Mouse (Mus musculus): Measurements from ENCODE around the gene D8Ertd738e. TPM values are rescaled to one million over a fixed set of nuclear protein-coding genes. Genes with fewer than 3 reads are reported as not detected.

Gene D8Ertd738e
- polyA plus RNA-seq, 1 experiment from 2014 or later = 266 TPM

DNA sequence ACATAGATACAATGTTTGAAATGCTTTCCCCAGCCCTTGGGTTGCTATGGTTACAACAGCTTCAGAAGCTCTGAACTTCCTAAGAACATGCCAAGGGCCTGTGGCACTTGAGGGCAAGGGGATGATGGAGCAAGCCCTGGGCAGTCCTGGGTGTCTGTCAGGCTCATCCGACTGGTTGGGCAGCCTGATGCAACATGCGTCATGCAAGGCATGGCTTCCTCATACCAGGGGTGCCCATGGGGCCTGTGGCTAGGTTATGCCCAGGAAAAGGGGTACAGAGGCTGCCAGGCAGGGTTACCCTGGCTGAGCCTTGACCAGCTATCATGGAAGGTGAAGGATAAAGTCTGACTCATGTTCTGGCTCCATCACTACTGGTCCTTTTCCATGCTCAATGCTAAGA, 16.5 kb downstream of the D8Ertd738e start:
- no peaks in the 10 kb centered on the region for H3K9me3 ChIP-seq (replicated peaks)
- no peaks in the 10 kb centered on the region for H3K27me3 ChIP-seq
- ATAC-seq (ENCODE audit: low FRiP score) = no peak
- H3K9ac ChIP-seq = no peak overlapping the region
- no peak overlapping the region for H3K4me2 ChIP-seq (replicated peaks)
- peaks cover 27% of the 10 kb centered on the region for H3K4me1 ChIP-seq
- no peak overlapping the region for H3K4me3 ChIP-seq
- H3K36me3 ChIP-seq = peaks cover 63% of the 10 kb centered on the region
- WGBS = 95% methylated on average over 2 of the region's 2 CpGs
- H3K27ac ChIP-seq = no peak overlapping the region

DNA sequence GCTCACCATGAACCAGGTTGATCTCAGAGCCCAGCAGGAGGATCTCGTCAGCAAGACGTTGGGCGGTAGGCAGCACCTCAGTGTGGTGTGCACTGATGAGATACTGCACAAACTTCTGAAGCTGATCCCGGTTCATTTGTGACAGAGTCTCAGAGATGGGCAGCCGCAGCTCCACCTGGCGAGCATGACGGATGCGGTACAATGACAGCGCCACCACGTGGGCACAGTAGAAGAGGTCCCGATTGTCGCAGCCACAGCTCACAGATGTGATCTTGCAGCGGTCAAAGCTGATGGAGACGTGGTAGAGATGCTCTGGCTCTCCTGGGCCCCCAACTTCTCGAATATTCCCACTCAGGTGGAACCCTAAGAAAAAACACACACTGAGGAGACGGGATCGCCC, 18.8 kb downstream of the D8Ertd738e start:
- no peaks in the 10 kb centered on the region for H3K9me3 ChIP-seq (replicated peaks)
- WGBS = 81% methylated on average over 17 of the region's 17 CpGs
- peaks cover 85% of the 10 kb centered on the region for H3K36me3 ChIP-seq
- no peak overlapping the region for H3K9ac ChIP-seq
- ATAC-seq (ENCODE audit: low FRiP score) = no peak
- no peaks in the 10 kb centered on the region for H3K27me3 ChIP-seq
- peaks cover 16% of the 10 kb centered on the region for H3K4me1 ChIP-seq
- no peak overlapping the region for H3K27ac ChIP-seq
- H3K4me3 ChIP-seq = no peak overlapping the region
- H3K4me2 ChIP-seq (replicated peaks) = no peak overlapping the region

DNA sequence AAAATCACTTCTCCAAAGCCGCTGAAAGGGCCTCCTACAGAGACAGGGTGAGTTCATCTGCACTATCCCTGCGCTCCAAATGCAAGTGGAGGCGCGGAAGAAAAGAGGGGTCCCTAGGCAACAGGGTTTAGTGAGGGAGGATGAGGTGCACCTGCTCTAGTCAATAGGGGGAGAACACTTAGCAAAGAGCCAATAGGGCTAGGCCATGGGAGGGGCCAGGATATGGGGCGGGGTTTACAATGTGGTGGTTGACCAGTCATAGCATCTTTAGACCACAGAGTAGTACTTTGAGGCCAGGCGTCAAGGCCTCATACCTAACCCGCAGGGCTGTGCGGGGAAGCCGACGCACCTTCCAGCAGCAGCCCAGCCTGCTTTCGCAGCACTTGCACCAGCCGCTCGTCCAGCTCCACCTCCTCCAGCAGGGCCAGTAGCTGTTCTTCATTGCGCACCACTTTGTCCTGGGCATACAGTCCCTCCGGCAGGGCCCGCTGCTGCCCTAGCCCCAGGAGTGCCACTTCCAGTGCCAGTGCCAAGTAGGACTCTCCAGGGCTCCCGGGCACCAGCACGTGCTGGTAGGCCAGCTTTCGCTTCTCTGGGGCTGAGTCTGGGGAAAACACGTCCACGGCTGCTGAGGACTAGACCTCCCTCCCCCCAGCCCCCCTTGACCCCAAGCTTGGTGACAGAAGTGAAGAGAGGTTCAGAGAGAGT, 26.0 kb downstream of the D8Ertd738e start:
- no peak overlapping the region for H3K4me2 ChIP-seq (replicated peaks)
- no peak for ATAC-seq (ENCODE audit: low FRiP score)
- 82% methylated on average over 21 of the region's 21 CpGs for WGBS
- H3K4me3 ChIP-seq = no peak overlapping the region
- H3K9me3 ChIP-seq (replicated peaks) = no peaks in the 10 kb centered on the region
- H3K4me1 ChIP-seq = no peaks in the 10 kb centered on the region
- no peak overlapping the region for H3K9ac ChIP-seq
- peaks cover 97% of the 10 kb centered on the region for H3K36me3 ChIP-seq
- H3K27ac ChIP-seq = no peak overlapping the region
- H3K27me3 ChIP-seq = no peaks in the 10 kb centered on the region

DNA sequence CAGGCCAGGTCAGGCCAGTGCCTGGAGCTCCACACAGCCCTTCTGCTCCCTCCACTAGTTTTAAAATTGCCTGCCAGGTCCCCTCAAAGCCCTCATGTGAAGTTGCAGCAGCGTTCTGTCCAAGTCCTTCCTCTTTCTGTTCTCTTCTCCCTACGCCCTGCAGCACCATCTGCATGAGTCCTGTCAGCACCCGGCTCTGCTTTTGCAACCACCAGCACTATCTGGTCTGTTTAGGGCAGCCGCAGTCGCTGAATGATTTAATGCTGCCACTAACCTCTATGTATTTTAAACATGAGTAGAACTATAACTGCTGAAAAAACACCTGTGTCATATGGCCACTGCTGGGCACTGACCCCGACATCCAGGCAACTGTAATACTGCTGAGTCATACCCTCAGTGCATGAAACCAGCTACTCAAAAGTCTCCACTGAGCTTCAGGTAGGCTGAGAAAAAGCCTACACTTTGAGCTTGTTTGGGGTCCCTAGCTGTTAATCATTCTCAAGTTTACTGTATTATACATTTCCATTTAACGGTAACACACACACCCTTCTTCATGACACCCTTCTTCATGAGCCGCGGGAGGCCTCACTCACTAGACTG, 26.9 kb downstream of the D8Ertd738e start:
- Histone ChIP-seq H3K27me3 (no peaks in the 10 kb centered on the region), H3K4me3 (no peak overlapping the region), H3K9ac (no peak overlapping the region), H3K9me3 (replicated peaks) (no peaks in the 10 kb centered on the region), H3K36me3 (peaks cover 98% of the 10 kb centered on the region), H3K4me2 (replicated peaks) (no peak overlapping the region), H3K4me1 (no peaks in the 10 kb centered on the region), H3K27ac (no peak overlapping the region)
- WGBS = 94% methylated on average over 9 of the region's 9 CpGs
- no peak for ATAC-seq (ENCODE audit: low FRiP score)

DNA sequence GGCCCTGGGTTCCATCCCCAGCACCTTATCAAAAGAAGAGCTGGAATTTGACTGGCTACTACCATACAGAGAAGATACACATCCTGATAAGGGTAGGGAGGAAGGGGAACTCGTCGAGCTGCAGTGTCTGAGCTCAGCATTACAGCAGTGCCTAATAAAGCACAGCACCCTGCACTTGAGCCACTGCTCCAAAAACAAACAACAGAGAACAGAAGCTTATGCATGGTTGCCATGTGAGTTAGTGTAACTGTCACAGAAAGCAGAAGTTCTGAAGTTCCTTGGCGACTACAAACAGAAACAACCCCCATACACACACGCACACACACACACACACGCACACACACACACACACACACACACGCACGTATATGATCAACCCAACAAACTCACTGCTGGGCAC, 29.4 kb downstream of the D8Ertd738e start:
- ATAC-seq (ENCODE audit: low FRiP score) = no peak
- no peaks in the 10 kb centered on the region for H3K9me3 ChIP-seq (replicated peaks)
- no peak overlapping the region for H3K4me3 ChIP-seq
- no peaks in the 10 kb centered on the region for H3K4me1 ChIP-seq
- H3K27ac ChIP-seq = no peak overlapping the region
- no peaks in the 10 kb centered on the region for H3K27me3 ChIP-seq
- H3K36me3 ChIP-seq = peaks cover 98% of the 10 kb centered on the region
- no peak overlapping the region for H3K4me2 ChIP-seq (replicated peaks)
- no peak overlapping the region for H3K9ac ChIP-seq
- WGBS = 90% methylated on average over 7 of the region's 7 CpGs

DNA sequence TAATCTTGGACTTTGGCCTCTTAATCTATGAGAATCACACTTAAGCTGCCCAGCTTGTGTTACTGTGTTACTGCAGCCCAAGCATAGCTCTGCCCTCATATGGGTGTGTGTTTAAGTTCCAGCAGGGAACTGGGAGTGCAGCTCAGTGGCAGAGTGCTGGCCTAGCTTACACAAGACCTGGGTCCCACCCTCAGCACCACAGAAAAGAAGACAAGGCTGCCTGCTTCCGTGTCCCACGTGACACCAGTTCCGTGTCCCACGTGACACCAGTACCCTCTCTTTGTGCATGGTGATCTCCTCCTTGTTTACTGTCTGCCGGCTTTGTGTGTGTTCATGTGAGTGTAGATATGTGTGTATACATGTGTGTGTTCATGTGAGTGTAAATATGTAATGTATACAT, 31.4 kb downstream of the D8Ertd738e start:
- peaks cover 98% of the 10 kb centered on the region for H3K36me3 ChIP-seq
- no peak overlapping the region for H3K4me3 ChIP-seq
- no peak overlapping the region for H3K4me2 ChIP-seq (replicated peaks)
- H3K27ac ChIP-seq = no peak overlapping the region
- no peak for ATAC-seq (ENCODE audit: low FRiP score)
- H3K27me3 ChIP-seq = no peaks in the 10 kb centered on the region
- 95% methylated on average over 5 of the region's 5 CpGs for whole genome bisulfite sequencing
- H3K4me1 ChIP-seq = no peaks in the 10 kb centered on the region
- H3K9ac ChIP-seq = no peak overlapping the region
- no peaks in the 10 kb centered on the region for H3K9me3 ChIP-seq (replicated peaks)

DNA sequence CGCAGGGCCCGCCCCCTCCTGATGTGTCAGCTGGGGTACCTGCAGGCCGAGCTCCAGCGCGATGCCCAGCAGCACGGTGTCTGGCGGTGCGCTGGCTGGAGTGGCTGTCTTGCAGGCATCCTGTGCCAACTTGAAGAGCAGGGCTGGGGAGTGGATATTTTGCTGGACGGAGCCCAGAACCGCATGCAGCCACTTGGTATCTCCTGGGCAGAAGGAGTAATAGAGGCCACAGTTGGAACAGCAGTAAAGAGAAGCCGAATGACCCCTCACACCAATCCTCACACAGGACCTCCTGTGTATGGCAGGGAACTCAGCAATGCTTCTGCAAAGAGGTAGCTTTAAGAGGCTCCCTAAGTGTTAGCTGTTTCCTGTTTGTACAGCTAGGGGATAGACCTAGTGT, 32.3 kb downstream of the D8Ertd738e start:
- H3K27me3 ChIP-seq = no peaks in the 10 kb centered on the region
- no peak overlapping the region for H3K4me3 ChIP-seq
- no peaks in the 10 kb centered on the region for H3K9me3 ChIP-seq (replicated peaks)
- no peaks in the 10 kb centered on the region for H3K4me1 ChIP-seq
- H3K9ac ChIP-seq = no peak overlapping the region
- H3K27ac ChIP-seq = no peak overlapping the region
- 99% methylated on average over 11 of the region's 11 CpGs for WGBS
- ATAC-seq (ENCODE audit: low FRiP score) = no peak
- peaks cover 98% of the 10 kb centered on the region for H3K36me3 ChIP-seq
- no peak overlapping the region for H3K4me2 ChIP-seq (replicated peaks)

DNA sequence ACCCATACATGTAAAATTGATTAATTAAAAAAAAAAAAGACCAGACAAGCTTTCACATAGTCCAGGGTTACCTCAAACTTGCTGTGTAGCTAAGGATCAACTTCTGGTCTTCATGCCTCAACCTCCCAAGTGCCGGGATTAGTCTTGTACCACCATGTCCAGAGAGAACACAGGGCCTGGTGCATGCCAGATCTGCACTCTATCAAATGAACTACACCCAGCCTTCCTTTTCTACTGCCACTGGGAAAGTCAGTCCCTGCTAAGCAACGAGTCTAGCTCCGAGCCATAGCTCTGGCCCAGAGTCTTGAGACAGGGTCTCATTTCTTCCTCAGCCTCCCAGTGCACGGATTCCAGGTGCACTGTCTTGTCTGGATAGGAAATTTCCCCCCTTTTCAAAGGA, 36.2 kb downstream of the D8Ertd738e start:
- WGBS = 92% methylated on average over 4 of the region's 4 CpGs
- Histone ChIP-seq H3K27me3 (no peaks in the 10 kb centered on the region), H3K27ac (no peak overlapping the region)

DNA sequence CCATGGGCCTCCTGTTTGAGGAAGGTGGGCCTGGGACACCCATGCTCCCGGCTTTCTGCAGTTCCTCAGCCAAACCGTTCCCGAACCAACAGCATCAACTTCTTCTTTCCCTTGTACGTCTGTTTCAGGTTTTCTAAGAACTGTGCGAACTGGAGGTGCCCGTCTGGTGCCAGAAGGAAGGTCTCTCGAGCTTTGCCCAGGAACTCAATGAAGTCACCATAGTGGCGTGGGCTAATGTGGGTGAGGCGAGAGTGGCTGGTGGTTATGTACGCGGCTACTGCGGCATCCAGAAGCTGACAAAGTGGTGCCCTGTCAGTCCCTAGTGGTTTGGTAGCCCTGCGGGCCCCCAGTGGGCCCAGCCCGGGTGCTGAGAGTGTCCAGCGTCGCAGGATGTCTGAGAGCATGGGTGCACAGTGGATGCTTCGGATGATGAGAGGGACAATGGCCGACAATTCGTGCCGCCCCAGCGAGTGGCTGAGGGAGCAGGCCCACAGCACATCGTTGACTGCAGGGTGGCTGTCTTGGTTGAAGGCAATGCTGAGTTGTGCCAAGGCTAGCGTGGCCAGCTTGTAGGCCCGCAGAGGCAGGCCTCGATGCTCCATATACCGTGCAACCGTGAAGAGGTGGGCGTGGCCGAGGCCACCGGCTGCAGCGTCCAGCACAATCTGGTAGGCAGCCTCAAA, 37.5 kb downstream of the D8Ertd738e start:
- Histone ChIP-seq H3K4me1 (peaks cover 26% of the 10 kb centered on the region), H3K27ac (no peak overlapping the region), H3K27me3 (no peaks in the 10 kb centered on the region), H3K9ac (no peak overlapping the region), H3K36me3 (peaks cover 65% of the 10 kb centered on the region), H3K9me3 (replicated peaks) (no peaks in the 10 kb centered on the region), H3K4me2 (replicated peaks) (no peak overlapping the region), H3K4me3 (no peak overlapping the region)
- no peak for ATAC-seq (ENCODE audit: low FRiP score)
- WGBS = 91% methylated on average over 31 of the region's 31 CpGs

More for the DNA sequence above, 36.2 kb downstream of the D8Ertd738e start:
- Histone ChIP-seq H3K4me1 (peaks cover 18% of the 10 kb centered on the region), H3K9me3 (replicated peaks) (no peaks in the 10 kb centered on the region), H3K36me3 (peaks cover 78% of the 10 kb centered on the region), H3K4me2 (replicated peaks) (no peak overlapping the region), H3K4me3 (no peak overlapping the region), H3K9ac (no peak overlapping the region)
- ATAC-seq (ENCODE audit: low FRiP score) = no peak

DNA sequence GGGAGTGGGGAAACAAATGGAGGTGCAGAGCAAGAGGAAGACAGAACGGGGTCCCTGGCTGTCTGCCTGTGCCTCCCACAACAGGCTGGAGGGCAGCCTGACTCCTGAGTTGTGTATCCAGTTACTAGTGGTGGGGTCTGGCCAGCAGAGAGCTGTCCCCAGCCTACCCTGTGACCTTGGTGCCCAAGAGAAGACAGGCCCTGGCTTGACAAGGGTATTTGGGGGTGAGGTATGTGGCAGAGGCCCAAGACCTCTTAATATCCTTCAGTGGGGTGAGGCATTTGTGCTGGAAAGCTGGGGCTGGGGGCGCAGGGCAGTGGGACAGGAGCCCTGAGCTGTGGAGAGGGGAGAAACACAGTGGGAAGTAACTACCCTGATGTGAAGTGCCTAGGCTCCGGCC, 38.3 kb downstream of the D8Ertd738e start:
- WGBS = 92% methylated on average over 3 of the region's 3 CpGs
- H3K4me2 ChIP-seq (replicated peaks) = no peak overlapping the region
- no peaks in the 10 kb centered on the region for H3K27me3 ChIP-seq
- H3K9me3 ChIP-seq (replicated peaks) = no peaks in the 10 kb centered on the region
- ATAC-seq (ENCODE audit: low FRiP score) = no peak
- no peak overlapping the region for H3K4me3 ChIP-seq
- no peak overlapping the region for H3K9ac ChIP-seq
- H3K4me1 ChIP-seq = peaks cover 26% of the 10 kb centered on the region
- H3K36me3 ChIP-seq = peaks cover 57% of the 10 kb centered on the region
- peak overlapping the region; percentile 23; the same call in 1 of the 2 replicates for H3K27ac ChIP-seq

DNA sequence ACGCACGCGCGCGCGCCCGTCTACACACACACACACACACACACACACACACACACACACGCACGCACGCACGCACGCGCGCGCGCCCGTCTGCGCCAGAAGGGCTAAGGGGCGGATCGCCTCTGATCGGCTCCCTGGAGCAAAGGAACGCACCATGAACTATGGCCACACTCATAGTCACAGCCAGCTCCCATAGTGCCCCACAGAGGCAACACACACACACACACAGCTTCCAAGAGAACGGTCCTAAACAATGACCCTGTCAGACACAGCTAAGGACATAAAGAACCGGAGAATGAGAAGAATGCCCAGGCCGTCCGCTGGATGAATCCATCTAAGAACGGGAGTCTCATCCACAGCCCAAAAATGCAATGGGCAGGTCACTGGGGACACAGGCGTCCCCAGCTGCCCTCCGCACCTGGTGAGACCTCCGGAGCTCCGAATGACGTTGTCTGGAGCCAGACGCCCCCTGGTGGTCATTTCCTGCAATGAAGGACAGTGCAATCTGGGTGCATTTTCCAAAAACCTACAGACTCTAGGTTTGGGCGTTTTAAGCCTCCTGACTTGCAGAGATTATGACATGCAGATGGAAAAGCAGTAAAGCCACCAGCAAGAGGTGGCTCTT, 39.2 kb downstream of the D8Ertd738e start:
- Histone ChIP-seq H3K9me3 (replicated peaks) (no peaks in the 10 kb centered on the region), H3K27me3 (no peaks in the 10 kb centered on the region), H3K4me3 (no peak overlapping the region), H3K36me3 (peaks cover 48% of the 10 kb centered on the region), H3K27ac (no peak overlapping the region), H3K4me2 (replicated peaks) (0 out of 2 replicates have a peak overlapping the region, but pooled peaks have one; percentile 22), H3K4me1 (peaks cover 26% of the 10 kb centered on the region), H3K9ac (peak overlapping the region; percentile 20; the same call in 1 of the 2 replicates)
- ATAC-seq (ENCODE audit: low FRiP score) = peak; percentile 37
- WGBS = 42% methylated on average over 26 of the region's 34 CpGs
